Mouse (Mus musculus) right cerebral cortex, postnatal 36 days (tissue): Measurements from ENCODE around the gene C1qtnf6.

Source experiments
- DNase-seq, 2 experiments: peaks; one replicate each; pipeline ENCODE4 v3.0.0; 2022; ENCODE audit warnings: low spot score in 2 of 2, mixed read lengths in 1 of 2

Gene C1qtnf6

GRCm38 (mm10) chr15:78515759-78516158 lies 15.5 kb downstream of the C1qtnf6 start:
- no peak for DNase-seq

- DNase-seq: peak; percentile 42 to 54
Observed at GRCm38 (mm10) chr15:78514393-78515146, 16.6 kb downstream of the C1qtnf6 start.

- DNase-seq: no peak
Observed at GRCm38 (mm10) chr15:78513019-78513418, 18.2 kb downstream of the C1qtnf6 start.

- no peak for DNase-seq
Observed at GRCm38 (mm10) chr15:78511951-78512350, 19.3 kb downstream of the C1qtnf6 start.

- no peak for DNase-seq
Observed at GRCm38 (mm10) chr15:78510736-78511135, 20.5 kb downstream of the C1qtnf6 start.

- no peak for DNase-seq
Observed at GRCm38 (mm10) chr15:78510121-78510576, 21.1 kb downstream of the C1qtnf6 start.

GRCm38 (mm10) chr15:78509297-78509899 lies 21.8 kb downstream of the C1qtnf6 start:
- DNase-seq: no peak

- no peak for DNase-seq
Observed at GRCm38 (mm10) chr15:78508443-78508842, 22.8 kb downstream of the C1qtnf6 start.

GRCm38 (mm10) chr15:78505541-78505940 lies 25.7 kb downstream of the C1qtnf6 start:
- DNase-seq: no peak

- DNase-seq: no peak
Observed at GRCm38 (mm10) chr15:78504816-78505215, 26.4 kb downstream of the C1qtnf6 start.

- DNase-seq: no peak
Observed at GRCm38 (mm10) chr15:78504013-78504412, 27.2 kb downstream of the C1qtnf6 start.

GRCm38 (mm10) chr15:78502437-78503132 lies 28.6 kb downstream of the C1qtnf6 start:
- no peak for DNase-seq

- DNase-seq: no peak
Observed at GRCm38 (mm10) chr15:78494968-78495406, 36.2 kb downstream of the C1qtnf6 start, which contains the start of gene Il2rb. TSS of gene Il2rb (minus strand) at chr15:78495271.

GRCm38 (mm10) chr15:78493401-78494010 lies 37.7 kb downstream of the C1qtnf6 start:
- no peak for DNase-seq

- no peak for DNase-seq
Observed at GRCm38 (mm10) chr15:78491301-78491700, 39.9 kb downstream of the C1qtnf6 start.

GRCm38 (mm10) chr15:78489906-78490305 lies 41.3 kb downstream of the C1qtnf6 start:
- DNase-seq: no peak

GRCm38 (mm10) chr15:78489248-78489647 lies 42.0 kb downstream of the C1qtnf6 start:
- DNase-seq: no peak

GRCm38 (mm10) chr15:78487066-78487465 lies 44.1 kb downstream of the C1qtnf6 start:
- DNase-seq: no peak

- no peak for DNase-seq
Observed at GRCm38 (mm10) chr15:78486564-78486963, 44.7 kb downstream of the C1qtnf6 start.

GRCm38 (mm10) chr15:78483311-78483710 lies 47.9 kb downstream of the C1qtnf6 start:
- no peak for DNase-seq

GRCm38 (mm10) chr15:78482518-78482917 lies 48.7 kb downstream of the C1qtnf6 start:
- no peak for DNase-seq

GRCm38 (mm10) chr15:78481448-78482000 lies 49.7 kb downstream of the C1qtnf6 start:
- DNase-seq: no peak
